Mouse (Mus musculus) myocyte (in vitro differentiated cells): ENCODE measurements around the gene Coro2a.

Source experiments
- CEBPB ChIP-seq: IDR thresholded peaks from 2 replicates; pipeline ENCODE4 v1.6.1; 2011; ENCODE audit warnings: mild to moderate bottlenecking, moderate library complexity; ENCODE audit not compliant: poor library complexity, insufficient read depth, severe bottlenecking
- E2F4 ChIP-seq: IDR thresholded peaks from one replicate; pipeline ENCODE4 v1.6.1; 2011; ENCODE audit warnings: mild to moderate bottlenecking, control low read depth, moderate library complexity; ENCODE audit not compliant: insufficient read depth
- MAX ChIP-seq: IDR thresholded peaks from one replicate; pipeline ENCODE4 v1.6.1; 2011; ENCODE audit warnings: low read depth, mild to moderate bottlenecking, control low read depth
- MYOD1 ChIP-seq, 3 experiments: IDR thresholded peaks; one replicate each; pipeline ENCODE4 v1.6.1; 2011; ENCODE audit warnings: control low read depth in 2 of 3, low read depth in 2 of 3, mild to moderate bottlenecking in 2 of 3, moderate library complexity in 1 of 3; ENCODE audit not compliant: insufficient read length in 2 of 3, control insufficient read depth in 1 of 3
- POLR2A ChIP-seq: IDR thresholded peaks from one replicate; pipeline ENCODE4 v1.6.1; 2011; ENCODE audit warnings: low read depth, mild to moderate bottlenecking, control low read depth, moderate library complexity; ENCODE audit not compliant: insufficient read length
- POLR2AphosphoS2 ChIP-seq: IDR thresholded peaks from one replicate; pipeline ENCODE4 v1.6.1; 2011; ENCODE audit warnings: low read depth, control low read depth; ENCODE audit not compliant: insufficient read length
- REST ChIP-seq: IDR thresholded peaks from one replicate; pipeline ENCODE4 v1.6.1; 2011; ENCODE audit warnings: mild to moderate bottlenecking, control low read depth, moderate library complexity; ENCODE audit not compliant: insufficient read depth, insufficient read length
- SRF ChIP-seq: IDR thresholded peaks from one replicate; pipeline ENCODE4 v1.6.1; 2011; ENCODE audit warnings: low read depth; ENCODE audit not compliant: control insufficient read depth, insufficient read length
- TCF12 ChIP-seq: IDR thresholded peaks from one replicate; pipeline ENCODE4 v1.6.1; 2011; ENCODE audit warnings: mild to moderate bottlenecking, control low read depth; ENCODE audit not compliant: poor library complexity, insufficient read depth, severe bottlenecking
- USF1 ChIP-seq: IDR thresholded peaks from one replicate; pipeline ENCODE4 v1.6.1; 2011; ENCODE audit warnings: low read depth, mild to moderate bottlenecking, control low read depth, moderate library complexity

GRCm38 (mm10) chr4:46602704-46603103 is 702 bp upstream of the Coro2a start:
- TF ChIP-seq E2F4 (no peak), MYOD1 (IDR thresholded peaks at IDR 0.05; ENCODE audit: control insufficient read depth in 1 of 3, insufficient read length in 2 of 3, low read depth in 2 of 3) (no peak), POLR2A (no peak), MAX (no peak), USF1 (no peak), TCF12 (no peak), POLR2AphosphoS2 (no peak), CEBPB (no peak), SRF (no peak), REST (no peak)
